Mouse (Mus musculus): Measurements from ENCODE around the gene Ercc1. TPM values are rescaled to one million over a fixed set of nuclear protein-coding genes. Genes with fewer than 3 reads are reported as not detected.

The Ercc1 gene
- polyA plus RNA-seq, 1 experiment from 2014 or later: 96.1 TPM

DNA sequence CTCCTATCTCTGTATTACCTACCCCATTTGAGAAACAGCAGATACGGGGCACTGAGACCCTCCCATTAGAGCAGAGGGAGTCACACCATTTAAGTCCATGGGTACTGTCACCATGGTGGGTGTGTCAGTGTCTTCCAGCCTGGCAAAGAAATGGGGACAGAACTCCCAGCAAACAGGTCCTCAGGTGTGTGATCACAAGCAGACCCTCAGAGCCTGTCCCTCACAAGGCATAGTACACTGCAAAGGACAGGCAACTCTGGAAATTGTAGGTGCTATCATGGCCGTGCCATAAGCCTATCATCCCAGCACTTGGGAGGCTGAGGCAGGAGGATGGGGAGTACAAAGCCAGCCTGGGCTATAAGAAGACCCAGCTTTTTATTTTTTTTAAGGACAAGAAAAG is 26.4 kb upstream of the Ercc1 start:
- no peak for DNase-seq (ENCODE audit: extremely low spot score, low spot score)
- 82% methylated on average over 2 of the region's 2 CpGs for WGBS
- Histone ChIP-seq H3K36me3 (replicated peaks) (no peaks in the 10 kb centered on the region), H3K27ac (no peak overlapping the region), H3K9me3 (no peaks in the 10 kb centered on the region), H3K4me3 (no peak overlapping the region), H3K27me3 (ENCODE audit: poor library complexity, severe bottlenecking) (peaks cover 59% of the 10 kb centered on the region), H3K4me1 (peaks cover 34% of the 10 kb centered on the region)

DNA sequence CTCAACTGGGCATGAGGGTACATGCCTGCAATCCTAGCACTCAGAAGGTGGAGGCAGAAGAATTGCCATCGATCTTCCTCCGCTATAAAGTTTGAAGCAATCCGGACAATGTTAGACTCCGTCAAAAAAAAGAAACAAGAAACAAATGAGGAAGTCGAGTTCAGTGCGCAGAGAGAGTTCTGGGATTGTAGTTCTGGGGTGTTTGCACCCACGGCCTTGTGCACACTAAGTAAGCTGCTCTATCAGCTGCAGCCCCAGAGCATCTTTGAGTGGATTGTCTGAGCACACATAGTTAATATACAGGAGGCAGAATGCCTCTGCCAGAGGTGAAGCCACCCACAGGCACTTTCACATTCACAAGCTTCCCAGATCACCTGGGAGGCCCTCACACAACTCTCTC is 25.9 kb upstream of the Ercc1 start:
- Histone ChIP-seq H3K27me3 (ENCODE audit: poor library complexity, severe bottlenecking) (peaks cover 55% of the 10 kb centered on the region), H3K4me3 (no peak overlapping the region), H3K4me1 (peaks cover 34% of the 10 kb centered on the region), H3K9me3 (no peaks in the 10 kb centered on the region), H3K27ac (no peak overlapping the region), H3K36me3 (replicated peaks) (no peaks in the 10 kb centered on the region)
- no peak for DNase-seq (ENCODE audit: extremely low spot score, low spot score)
- 82% methylated on average over 7 of the region's 7 CpGs for WGBS

- H3K4me1 ChIP-seq: peaks cover 34% of the 10 kb centered on the region
- DNase-seq (ENCODE audit: extremely low spot score, low spot score): no peak
- peak overlapping the region; percentile 62 for H3K4me3 ChIP-seq
- peaks cover 48% of the 10 kb centered on the region for H3K27me3 ChIP-seq (ENCODE audit: poor library complexity, severe bottlenecking)
- WGBS: 19% methylated on average over 9 of the region's 9 CpGs
- H3K36me3 ChIP-seq (replicated peaks): no peaks in the 10 kb centered on the region
- H3K27ac ChIP-seq: peak overlapping the region; percentile 72
- H3K9me3 ChIP-seq: no peaks in the 10 kb centered on the region
These were observed 25.1 kb upstream of the Ercc1 start for GRCm38 (mm10) chr7:19319458-19319857.

DNA sequence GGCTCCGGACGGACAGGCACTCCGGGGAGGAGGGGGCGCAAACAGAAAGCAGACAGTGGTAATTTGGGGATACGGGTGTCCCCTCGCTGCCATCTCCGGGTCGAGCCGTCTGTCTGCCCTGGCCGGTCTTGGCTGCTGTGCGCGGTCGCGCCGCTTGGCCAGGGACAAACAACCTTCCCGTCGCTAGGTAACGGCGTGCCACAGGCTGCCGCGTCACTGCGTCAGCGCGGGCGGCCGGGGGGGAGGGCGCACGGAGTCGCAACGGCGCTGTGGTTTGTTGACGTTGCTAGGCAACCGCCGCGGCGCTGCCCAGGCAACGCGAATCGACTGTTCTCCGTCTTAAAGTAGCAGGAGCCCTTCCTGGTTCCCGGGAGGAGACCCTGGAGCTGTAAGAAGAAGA is 24.7 kb upstream of the Ercc1 start:
- Histone ChIP-seq H3K27me3 (ENCODE audit: poor library complexity, severe bottlenecking) (peaks cover 46% of the 10 kb centered on the region), H3K4me1 (peaks cover 34% of the 10 kb centered on the region), H3K4me3 (peak overlapping the region; percentile 62), H3K36me3 (replicated peaks) (no peaks in the 10 kb centered on the region), H3K27ac (peak overlapping the region; percentile 72), H3K9me3 (no peaks in the 10 kb centered on the region)
- DNase-seq (ENCODE audit: extremely low spot score, low spot score): peak; percentile 97
- WGBS: under 1% methylated on average over 41 of the region's 41 CpGs

GRCm38 (mm10) chr7:19320637-19321036 is 23.9 kb upstream of the Ercc1 start:
- DNase-seq (ENCODE audit: extremely low spot score, low spot score): no peak
- H3K4me3 ChIP-seq: peak overlapping the region; percentile 62; the same call in 1 of the 2 replicates
- H3K4me1 ChIP-seq: peaks cover 35% of the 10 kb centered on the region
- H3K27me3 ChIP-seq (ENCODE audit: poor library complexity, severe bottlenecking): peaks cover 44% of the 10 kb centered on the region
- H3K36me3 ChIP-seq (replicated peaks): no peaks in the 10 kb centered on the region
- 49% methylated on average over 7 of the region's 7 CpGs for WGBS
- H3K27ac ChIP-seq: no peak overlapping the region
- H3K9me3 ChIP-seq: no peaks in the 10 kb centered on the region

- Histone ChIP-seq H3K27me3 (ENCODE audit: poor library complexity, severe bottlenecking) (peaks cover 39% of the 10 kb centered on the region), H3K4me3 (no peak overlapping the region), H3K9me3 (no peaks in the 10 kb centered on the region), H3K27ac (no peak overlapping the region), H3K36me3 (replicated peaks) (no peaks in the 10 kb centered on the region), H3K4me1 (peaks cover 38% of the 10 kb centered on the region)
- WGBS: 74% methylated on average over 5 of the region's 5 CpGs
- no peak for DNase-seq (ENCODE audit: extremely low spot score, low spot score)
These were observed 23.1 kb upstream of the Ercc1 start for GRCm38 (mm10) chr7:19321464-19321863.

GRCm38 (mm10) chr7:19322489-19322888 is 22.1 kb upstream of the Ercc1 start:
- Histone ChIP-seq H3K9me3 (no peaks in the 10 kb centered on the region), H3K27ac (no peak overlapping the region), H3K4me3 (no peak overlapping the region), H3K36me3 (replicated peaks) (no peaks in the 10 kb centered on the region), H3K27me3 (ENCODE audit: poor library complexity, severe bottlenecking) (peaks cover 29% of the 10 kb centered on the region), H3K4me1 (peaks cover 44% of the 10 kb centered on the region)
- 57% methylated on average over 9 of the region's 9 CpGs for WGBS
- DNase-seq (ENCODE audit: extremely low spot score, low spot score): no peak

GRCm38 (mm10) chr7:19324221-19324620 is 20.4 kb upstream of the Ercc1 start:
- Histone ChIP-seq H3K4me1 (peaks cover 47% of the 10 kb centered on the region), H3K4me3 (no peak overlapping the region), H3K9me3 (no peaks in the 10 kb centered on the region), H3K27ac (no peak overlapping the region), H3K27me3 (ENCODE audit: poor library complexity, severe bottlenecking) (peaks cover 11% of the 10 kb centered on the region), H3K36me3 (replicated peaks) (no peaks in the 10 kb centered on the region)
- WGBS: 86% methylated on average over 11 of the region's 11 CpGs
- DNase-seq (ENCODE audit: extremely low spot score, low spot score): no peak

DNA sequence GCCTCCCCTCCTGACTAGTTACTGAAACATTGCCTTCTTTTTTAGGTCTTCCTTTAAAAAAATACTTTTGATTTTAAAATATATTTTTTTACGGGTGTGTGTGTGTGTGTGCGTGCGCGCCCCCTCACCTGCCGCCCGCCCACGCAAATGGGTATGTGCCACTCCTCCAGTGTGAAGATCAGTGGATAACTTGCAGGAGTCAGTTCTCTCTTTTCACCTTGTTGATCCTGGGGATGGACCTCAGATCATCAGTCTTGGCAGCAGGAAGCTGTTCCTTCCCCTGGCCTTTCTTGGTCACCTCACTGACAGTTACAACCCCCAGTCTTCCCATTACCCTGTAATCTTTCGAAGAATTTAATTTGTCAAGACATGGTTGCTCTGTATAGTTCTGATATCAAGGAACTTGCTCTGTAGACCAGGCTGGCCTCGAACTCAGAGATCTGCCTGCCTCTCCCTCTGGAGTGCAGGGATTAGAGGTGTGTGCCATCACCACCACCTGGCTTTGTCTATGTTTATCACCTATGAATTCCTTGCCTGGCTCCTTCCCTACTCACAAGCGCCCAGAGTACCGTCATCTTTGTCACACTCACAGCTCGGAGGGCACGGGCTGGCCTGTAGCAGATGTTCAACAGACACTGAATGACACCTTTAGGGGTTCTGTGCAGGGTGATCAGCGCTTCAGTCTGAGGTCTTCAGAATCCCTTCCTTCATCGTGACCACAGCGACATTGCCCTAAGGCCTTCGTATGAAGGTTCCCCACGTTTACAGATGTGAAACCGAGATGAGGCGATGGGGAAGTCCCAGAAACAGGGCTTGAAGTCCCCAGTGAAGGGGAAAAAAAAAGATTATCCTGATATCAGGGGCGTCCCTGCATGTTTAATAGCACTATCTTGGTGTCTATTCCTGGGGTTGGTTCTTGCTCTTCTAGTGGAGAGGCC is 19.0 kb upstream of the Ercc1 start:
- DNase-seq (ENCODE audit: extremely low spot score, low spot score): no peak

DNA sequence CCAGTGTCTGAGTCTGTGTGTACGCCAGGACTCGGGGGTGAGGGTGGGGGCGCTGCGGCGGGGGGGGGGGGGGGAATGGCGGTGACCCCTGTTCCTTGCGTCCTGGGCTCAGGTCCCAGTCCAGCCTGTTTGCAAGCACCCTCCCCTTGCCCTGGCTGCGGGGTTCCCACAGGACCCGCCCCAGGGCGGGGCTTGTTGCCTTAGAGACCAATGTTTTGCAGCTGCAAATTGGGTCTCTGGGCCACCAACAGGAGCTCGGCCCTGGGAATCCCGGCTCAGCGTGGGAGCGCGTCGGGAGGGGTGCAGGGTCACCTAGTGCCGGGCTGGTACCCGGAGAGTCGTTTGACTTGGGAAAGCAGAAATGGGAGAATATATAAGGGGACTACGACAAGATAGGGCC is 18.2 kb upstream of the Ercc1 start:
- peak overlapping the region; percentile 57 for H3K4me3 ChIP-seq
- H3K4me1 ChIP-seq: peaks cover 30% of the 10 kb centered on the region
- H3K27me3 ChIP-seq (ENCODE audit: poor library complexity, severe bottlenecking): peaks cover 12% of the 10 kb centered on the region
- WGBS: 1% methylated on average over 20 of the region's 20 CpGs
- H3K9me3 ChIP-seq: no peaks in the 10 kb centered on the region
- peak overlapping the region; percentile 82 for H3K27ac ChIP-seq
- DNase-seq (ENCODE audit: extremely low spot score, low spot score): peak; percentile 92
- no peaks in the 10 kb centered on the region for H3K36me3 ChIP-seq (replicated peaks)

More for the DNA sequence above, 19.0 kb upstream of the Ercc1 start:
- peaks cover 34% of the 10 kb centered on the region for H3K4me1 ChIP-seq
- H3K4me3 ChIP-seq: peak overlapping the region; percentile 57; the same call in 1 of the 2 replicates
- H3K27me3 ChIP-seq (ENCODE audit: poor library complexity, severe bottlenecking): 0 out of 2 replicates have a peak, but pooled peaks cover 8% of the 10 kb centered on the region
- H3K9me3 ChIP-seq: no peaks in the 10 kb centered on the region
- WGBS: 73% methylated on average over 21 of the region's 21 CpGs
- peak overlapping the region; percentile 82 for H3K27ac ChIP-seq
- H3K36me3 ChIP-seq (replicated peaks): no peaks in the 10 kb centered on the region

DNA sequence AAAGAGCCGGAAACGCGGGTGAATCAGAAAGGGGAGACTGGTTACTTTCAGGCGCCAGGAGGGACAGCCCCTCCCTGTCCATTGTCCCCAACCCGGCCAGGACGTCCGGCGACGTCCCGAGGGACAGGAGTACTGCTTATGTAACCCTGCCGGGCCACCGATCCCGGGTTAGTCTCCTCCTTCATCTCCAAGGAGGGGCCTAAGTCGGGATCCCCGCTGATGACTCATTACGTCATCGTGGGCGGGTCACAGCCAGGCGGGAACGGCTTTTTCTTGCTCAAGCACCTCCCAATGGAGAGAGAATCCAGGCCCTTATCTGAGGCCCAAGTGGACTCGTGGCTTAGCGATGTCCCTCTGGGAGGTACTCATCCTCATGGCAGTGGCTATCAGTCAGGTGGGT is 17.4 kb upstream of the Ercc1 start:
- 0% methylated on average over 22 of the region's 22 CpGs for WGBS

GRCm38 (mm10) chr7:19327782-19328181 is 16.8 kb upstream of the Ercc1 start:
- Histone ChIP-seq H3K9me3 (peaks cover 2% of the 10 kb centered on the region; the same call in 1 of the 2 replicates), H3K4me3 (peak overlapping the region; percentile 57; the same call in 1 of the 2 replicates), H3K27ac (peak overlapping the region; percentile 82), H3K4me1 (peaks cover 30% of the 10 kb centered on the region), H3K27me3 (ENCODE audit: poor library complexity, severe bottlenecking) (peaks cover 21% of the 10 kb centered on the region), H3K36me3 (replicated peaks) (no peaks in the 10 kb centered on the region)
- DNase-seq (ENCODE audit: extremely low spot score, low spot score): no peak
- WGBS: 81% methylated on average over 5 of the region's 5 CpGs

More for the DNA sequence above, 17.4 kb upstream of the Ercc1 start:
- Histone ChIP-seq H3K36me3 (replicated peaks) (no peaks in the 10 kb centered on the region), H3K4me1 (peaks cover 26% of the 10 kb centered on the region), H3K27ac (peak overlapping the region; percentile 82), H3K9me3 (no peaks in the 10 kb centered on the region), H3K27me3 (ENCODE audit: poor library complexity, severe bottlenecking) (peaks cover 19% of the 10 kb centered on the region), H3K4me3 (peak overlapping the region; percentile 57)
- DNase-seq (ENCODE audit: extremely low spot score, low spot score): peak; percentile 88

DNA sequence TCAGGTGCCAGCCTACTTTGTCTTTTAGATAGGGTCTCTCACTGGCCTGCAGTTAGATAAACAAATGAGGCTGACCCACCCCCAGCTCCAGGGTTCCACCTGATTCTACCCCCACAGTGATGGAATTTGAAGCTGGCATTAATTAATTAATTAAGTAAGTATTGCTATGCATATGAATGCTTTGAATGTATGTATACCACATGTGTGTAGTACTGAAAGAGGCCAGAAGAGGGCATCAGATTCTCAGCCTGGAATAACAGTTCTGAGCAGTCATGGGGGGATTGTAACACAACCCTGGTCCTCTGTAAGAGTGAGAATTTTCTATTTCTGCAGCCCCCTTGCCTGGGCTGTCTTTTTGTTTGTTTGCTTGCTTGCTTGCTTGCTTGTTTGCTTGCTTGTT is 16.2 kb upstream of the Ercc1 start:
- no peak overlapping the region for H3K27ac ChIP-seq
- no peaks in the 10 kb centered on the region for H3K36me3 ChIP-seq (replicated peaks)

More for the DNA sequence above, 16.2 kb upstream of the Ercc1 start:
- peaks cover 18% of the 10 kb centered on the region for H3K27me3 ChIP-seq (ENCODE audit: poor library complexity, severe bottlenecking)
- peaks cover 36% of the 10 kb centered on the region for H3K4me1 ChIP-seq
- no peak overlapping the region for H3K4me3 ChIP-seq
- no peak for DNase-seq (ENCODE audit: extremely low spot score, low spot score)
- H3K9me3 ChIP-seq: peaks cover 3% of the 10 kb centered on the region; the same call in 1 of the 2 replicates

Data from forebrain, embryonic 10.5 days (tissue).